Mouse (Mus musculus): Measurements from ENCODE around the gene Car5a. TPM values are rescaled to one million over a fixed set of nuclear protein-coding genes. Genes with fewer than 3 reads are reported as not detected.
A peak's percentile ranks its signal among the peaks of the same experiment; 100 is the strongest.

Car5a gene
- total and polyA plus RNA-seq, 3 experiments: 0.08 TPM; not detected in 2

DNA sequence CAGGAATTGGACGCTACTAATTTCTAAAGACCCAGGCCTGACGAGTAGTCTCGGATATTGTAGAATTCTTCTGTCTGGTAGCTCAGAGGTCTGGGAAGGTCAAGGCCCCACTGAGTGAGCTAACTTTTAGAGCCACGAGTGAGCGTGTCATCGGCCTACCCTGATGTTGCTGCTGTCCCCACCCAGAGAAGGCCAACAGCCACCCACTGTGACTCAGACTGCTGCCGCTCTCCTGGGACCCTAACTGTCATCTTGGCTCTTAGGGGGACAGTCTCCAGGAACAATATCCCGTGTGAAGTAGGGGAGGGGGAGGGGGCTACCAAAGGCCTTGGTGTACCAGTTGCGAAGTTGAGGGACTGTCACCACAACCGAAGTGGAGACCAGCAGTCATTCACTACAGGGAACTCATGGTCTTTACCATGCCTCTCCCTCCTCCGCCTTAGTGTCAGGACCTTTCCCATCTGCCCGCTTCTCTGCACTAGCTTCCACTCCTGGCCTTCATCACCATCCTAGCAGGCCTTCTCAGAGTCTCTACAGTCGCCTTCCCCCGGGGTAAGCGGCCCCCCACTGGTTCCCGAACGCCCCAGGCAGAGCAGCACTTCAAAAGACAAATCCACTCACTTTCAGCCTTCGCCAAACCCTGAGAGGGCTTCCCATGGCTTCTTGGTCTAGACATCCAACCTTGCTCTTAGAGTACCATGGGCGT lies 2.5 kb upstream of the Car5a start:
- H3K27me3 ChIP-seq (ENCODE audit: control insufficient read depth in 1 of 2, insufficient read depth in 2 of 2, low read length in 2 of 2): no peaks in the 10 kb centered on the region
- no peak for DNase-seq (ENCODE audit: low read depth, low spot score)
- H3K9ac ChIP-seq (ENCODE audit: control insufficient read depth, low read depth, low read length, poor library complexity, severe bottlenecking): peak overlapping the region; percentile 71
- H3K4me1 ChIP-seq (ENCODE audit: control insufficient read depth in 1 of 2, insufficient read depth in 2 of 2, low read length in 2 of 2): peaks cover 0 to 17% of the 10 kb centered on the region in 2 experiments; a peak in 3 of 4 replicates
- H3K79me2 ChIP-seq (ENCODE audit: control insufficient read depth, insufficient read depth, low read length, poor library complexity): peaks cover 15% of the 10 kb centered on the region
- no peaks in the 10 kb centered on the region for H3K9me3 ChIP-seq (replicated peaks; ENCODE audit: insufficient read depth, low read length)
- H3K27ac ChIP-seq (ENCODE audit: control insufficient read depth, low read depth, low read length): peak overlapping the region; percentile 79
- peaks cover 0 to 11% of the 10 kb centered on the region in 2 experiments; a peak in 2 of 4 replicates for H3K36me3 ChIP-seq (ENCODE audit: control insufficient read depth in 1 of 2, insufficient read depth in 2 of 2, low read length in 2 of 2)
- TF ChIP-seq NELFE (IDR thresholded peaks at IDR 0.05; ENCODE audit: low read depth, low read length) (no peak), USF2 (IDR thresholded peaks at IDR 0.05; ENCODE audit: borderline replicate concordance in 1 of 2, insufficient read depth in 1 of 2, low read depth in 1 of 2, low read length in 2 of 2) (no peak), CHD1 (IDR thresholded peaks at IDR 0.05; ENCODE audit: low read depth, low read length) (0 out of 2 replicates have a peak, but pooled peaks have one; percentile 20), MXI1 (IDR thresholded peaks at IDR 0.05; ENCODE audit: low read depth, low read length) (no peak)
- H3K4me3 ChIP-seq (ENCODE audit: control insufficient read depth in 1 of 2, insufficient read depth in 1 of 2, low read depth in 2 of 2, low read length in 2 of 2): peak overlapping the region; percentile 38 to 57

DNA sequence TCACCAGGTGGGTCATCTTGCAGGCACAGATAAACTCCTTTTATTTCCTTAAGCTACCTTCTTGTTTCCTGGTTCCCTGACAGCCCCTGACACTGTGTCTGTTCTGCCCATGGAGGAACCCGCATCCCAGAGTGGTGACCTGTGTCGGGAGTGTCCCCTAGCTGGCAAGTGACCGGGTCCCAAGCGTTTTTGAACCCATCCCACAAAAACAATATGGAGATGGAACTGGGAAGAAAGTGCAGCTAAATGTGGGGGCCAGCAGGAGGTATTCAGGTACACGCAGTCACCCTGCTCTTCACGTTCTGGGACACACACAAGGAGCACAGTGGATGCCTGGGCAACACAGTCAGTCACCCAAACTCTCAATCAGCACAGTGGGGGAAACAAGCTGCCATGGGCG lies 1.6 kb upstream of the Car5a start:
- Histone ChIP-seq H3K4me3 (ENCODE audit: control insufficient read depth in 1 of 2, insufficient read depth in 1 of 2, low read depth in 2 of 2, low read length in 2 of 2) (no peak overlapping the region), H3K79me2 (ENCODE audit: control insufficient read depth, insufficient read depth, low read length, poor library complexity) (peaks cover 9% of the 10 kb centered on the region), H3K36me3 (ENCODE audit: control insufficient read depth in 1 of 2, insufficient read depth in 2 of 2, low read length in 2 of 2) (peaks cover 0 to 5% of the 10 kb centered on the region in 2 experiments; a peak in 1 of 4 replicates), H3K27me3 (ENCODE audit: control insufficient read depth in 1 of 2, insufficient read depth in 2 of 2, low read length in 2 of 2) (no peaks in the 10 kb centered on the region), H3K9me3 (replicated peaks; ENCODE audit: insufficient read depth, low read length) (no peaks in the 10 kb centered on the region), H3K27ac (ENCODE audit: control insufficient read depth, low read depth, low read length) (no peak overlapping the region), H3K4me1 (ENCODE audit: control insufficient read depth in 1 of 2, insufficient read depth in 2 of 2, low read length in 2 of 2) (peaks cover 0 to 12% of the 10 kb centered on the region in 2 experiments; a peak in 3 of 4 replicates), H3K9ac (ENCODE audit: control insufficient read depth, low read depth, low read length, poor library complexity, severe bottlenecking) (no peak overlapping the region)
- no peak for DNase-seq (ENCODE audit: low read depth, low spot score)
- no peak for TF ChIP-seq SIN3A (IDR thresholded peaks at IDR 0.05; ENCODE audit: low read length)
- no peak for TF ChIP-seq GABPA (IDR thresholded peaks at IDR 0.05; ENCODE audit: low read depth, low read length)
- TF ChIP-seq MYB (IDR thresholded peaks at IDR 0.05; ENCODE audit: low read depth, low read length): no peak
- no peak for TF ChIP-seq POLR2A (IDR thresholded peaks at IDR 0.05; ENCODE audit: control insufficient read depth in 1 of 2, insufficient read depth in 1 of 2, low read depth in 1 of 2, low read length in 2 of 2, poor library complexity in 1 of 2)
- TF ChIP-seq MEF2A (IDR thresholded peaks at IDR 0.05; ENCODE audit: extremely low read depth, insufficient replicate concordance, low read depth, low read length, poor library complexity, severe bottlenecking): no peak
- TF ChIP-seq MAZ (IDR thresholded peaks at IDR 0.05; ENCODE audit: low read depth, low read length): no peak
- no peak for TF ChIP-seq UBTF (IDR thresholded peaks at IDR 0.05; ENCODE audit: borderline replicate concordance, insufficient read depth, low read depth, low read length)
- TF ChIP-seq BHLHE40 (IDR thresholded peaks at IDR 0.05; ENCODE audit: borderline replicate concordance, low read depth, low read length): no peak
- TF ChIP-seq EP300 (IDR thresholded peaks at IDR 0.05; ENCODE audit: low read depth in 1 of 2, low read length in 2 of 2): no peak
- TF ChIP-seq ZKSCAN1 (IDR thresholded peaks at IDR 0.05; ENCODE audit: low read depth, low read length): no peak
- TF ChIP-seq RCOR1 (IDR thresholded peaks at IDR 0.05; ENCODE audit: low read depth, low read length): no peak
- no peak for TF ChIP-seq NELFE (IDR thresholded peaks at IDR 0.05; ENCODE audit: low read depth, low read length)
- TF ChIP-seq CHD1 (IDR thresholded peaks at IDR 0.05; ENCODE audit: low read depth, low read length): no peak
- TF ChIP-seq GATA1 (IDR thresholded peaks at IDR 0.05; ENCODE audit: low read depth, low read length): no peak
- no peak for TF ChIP-seq MAX (IDR thresholded peaks at IDR 0.05; ENCODE audit: low read length)
- TF ChIP-seq SMC3 (IDR thresholded peaks at IDR 0.05; ENCODE audit: low read depth, low read length): no peak
- TF ChIP-seq ZC3H11A (IDR thresholded peaks at IDR 0.05; ENCODE audit: low read depth, low read length): no peak
- TF ChIP-seq HCFC1 (IDR thresholded peaks at IDR 0.05; ENCODE audit: low read depth, low read length): no peak
- no peak for TF ChIP-seq ZNF384 (IDR thresholded peaks at IDR 0.05; ENCODE audit: low read depth, low read length)
- TF ChIP-seq POLR2AphosphoS2 (IDR thresholded peaks at IDR 0.05; ENCODE audit: low read length): no peak
